Mouse (Mus musculus): ENCODE data around the gene Wwp2.

- no peak for TF ChIP-seq NELFE (IDR thresholded peaks at IDR 0.05; ENCODE audit: low read depth, low read length)
- TF ChIP-seq MAX (IDR thresholded peaks at IDR 0.05; ENCODE audit: low read length), result no peak
- TF ChIP-seq MAFK (IDR thresholded peaks at IDR 0.05; ENCODE audit: borderline replicate concordance, low read depth, low read length), result no peak
- no peak for TF ChIP-seq RCOR1 (IDR thresholded peaks at IDR 0.05; ENCODE audit: low read depth, low read length)
- TF ChIP-seq HCFC1 (IDR thresholded peaks at IDR 0.05; ENCODE audit: low read depth, low read length), result no peak
- no peak for TF ChIP-seq POLR2A (IDR thresholded peaks at IDR 0.05; ENCODE audit: control insufficient read depth in 1 of 2, insufficient read depth in 1 of 2, low read depth in 1 of 2, low read length in 2 of 2, poor library complexity in 1 of 2)
- TF ChIP-seq EP300 (IDR thresholded peaks at IDR 0.05; ENCODE audit: low read depth in 1 of 2, low read length in 2 of 2), result no peak
- no peak for TF ChIP-seq GABPA (IDR thresholded peaks at IDR 0.05; ENCODE audit: low read depth, low read length)
- TF ChIP-seq USF1 (IDR thresholded peaks at IDR 0.05; ENCODE audit: low read depth, low read length), result no peak
- no peak for TF ChIP-seq E2F4 (IDR thresholded peaks at IDR 0.05; ENCODE audit: borderline replicate concordance, low read depth, low read length)
Measured at GRCm38 (mm10) chr8:107537472-107537871, 101.3 kb downstream of the Wwp2 start.

All from MEL (cell line).